Mouse (Mus musculus) ES-E14 (cell line): ENCODE results near the gene Rragc. TPM values are rescaled to one million over a fixed set of nuclear protein-coding genes. Genes with fewer than 3 reads are reported as not detected.

ENCODE experiments used
- DNase-seq: peaks from one replicate; pipeline ENCODE4 v3.0.0-alpha.2; 2013; ENCODE audit warnings: low read depth, low spot score
- H3K27ac ChIP-seq: 2 replicates; pipeline ENCODE4 v1.5.1; 2012; ENCODE audit warnings: low read depth, mild to moderate bottlenecking, low read length, moderate library complexity, mixed read lengths; ENCODE audit not compliant: poor library complexity, insufficient read depth, severe bottlenecking
- H3K36me3 ChIP-seq: 2 replicates; pipeline ENCODE4 v1.6.1; 2012; ENCODE audit warnings: mild to moderate bottlenecking, low read length, moderate library complexity, mixed read lengths; ENCODE audit not compliant: control insufficient read depth, poor library complexity, insufficient read depth, severe bottlenecking
- H3K4me1 ChIP-seq, 2 experiments: fragments of 150-350 bp in 1 of 2; sonication (generic) in 1 of 2; 2 replicates each; pipeline ENCODE4 v1.6.1; 2012; ENCODE audit warnings: low read length in 2 of 2, mild to moderate bottlenecking in 1 of 2, mixed read lengths in 1 of 2; ENCODE audit not compliant: control insufficient read depth in 2 of 2, insufficient read depth in 2 of 2, poor library complexity in 1 of 2
- H3K4me3 ChIP-seq, 2 experiments: fragments of 150-350 bp in 1 of 2; sonication (generic) in 1 of 2; 2 replicates each; pipeline ENCODE4 v1.5.1; 2012; ENCODE audit warnings: low read length in 2 of 2, low read depth in 1 of 2, mild to moderate bottlenecking in 1 of 2, mixed read lengths in 1 of 2; ENCODE audit not compliant: insufficient read depth in 1 of 2, poor library complexity in 1 of 2, severe bottlenecking in 1 of 2
- H3K9ac ChIP-seq: 2 replicates; pipeline ENCODE4 v1.6.1; 2012; ENCODE audit warnings: low read depth, mild to moderate bottlenecking, low read length, mixed read lengths; ENCODE audit not compliant: poor library complexity, insufficient read depth, severe bottlenecking
- H3K9me3 ChIP-seq: fragments of 150-350 bp; sonication (generic); 2 replicates; pipeline ENCODE4 v1.6.1; 2012; ENCODE audit warnings: low read depth, mild to moderate bottlenecking, low read length; ENCODE audit not compliant: control insufficient read depth, insufficient read depth
- CHD2 ChIP-seq: IDR thresholded peaks from 2 replicates; pipeline ENCODE4 v1.6.1; 2014; ENCODE audit warnings: mild to moderate bottlenecking, low read depth, low read length, inconsistent platforms
- HCFC1 ChIP-seq: IDR thresholded peaks from 2 replicates; pipeline ENCODE4 v1.6.1; 2012; ENCODE audit warnings: low read length, inconsistent platforms, borderline replicate concordance; ENCODE audit not compliant: insufficient read depth
- MAFK ChIP-seq: IDR thresholded peaks from 2 replicates; pipeline ENCODE4 v1.6.1; 2014; ENCODE audit warnings: mild to moderate bottlenecking, low read depth, low read length, inconsistent platforms; ENCODE audit not compliant: insufficient read depth
- ZC3H11A ChIP-seq: IDR thresholded peaks from 2 replicates; pipeline ENCODE4 v1.6.1; 2012; ENCODE audit warnings: low read depth, mild to moderate bottlenecking, inconsistent platforms, low read length, borderline replicate concordance
- ZNF384 ChIP-seq: IDR thresholded peaks from 2 replicates; pipeline ENCODE4 v1.6.1; 2012; ENCODE audit warnings: low read depth, low read length, inconsistent platforms
- in situ Hi-C, 2 experiments: fragments of 600-800 bp; cut with MboI; formaldehyde crosslinking; loops; one replicate each; pipeline ENCODE4 v1.15.1; 2025; ENCODE audit warnings: low sequenced_read_pairs in 2 of 2, inconsistent platforms in 1 of 2; ENCODE audit not compliant: unreplicated experiment in 2 of 2
- total RNA-seq: library from RNA; depleted of rRNA; stranded (reverse); fragments of 300-350 nt; gene quantifications from 2 replicates; pipeline ENCODE4 v1.2.3, GENCODE M21; 2012

The Rragc gene
- total RNA-seq, 1 experiment: 24.0 TPM

- peak; percentile 68 for DNase-seq
- Histone ChIP-seq H3K9me3 (no peaks in the 10 kb centered on the region), H3K4me1 (0 out of 4 replicates have a peak, but pooled peaks cover 0 to 2% of the 10 kb centered on the region in 2 experiments), H3K36me3 (no peaks in the 10 kb centered on the region), H3K9ac (peak overlapping the region; percentile 54; the same call in 1 of the 2 replicates), H3K4me3 (peak overlapping the region; percentile 18 to 52; a peak in 3 of 4 replicates), H3K27ac (no peak overlapping the region)
- TF ChIP-seq MAFK: no peak
- TF ChIP-seq ZC3H11A: peak; percentile 74
- no peak for TF ChIP-seq HCFC1
- no peak for TF ChIP-seq CHD2
- TF ChIP-seq ZNF384: no peak
- in situ Hi-C loops: loop anchor here in 1 of 2 experiments (25.0 kb wide), 1 partner anchor 180 kb away; no protein-coding TSS in a partner anchor
Measured at GRCm38 (mm10) chr4:123956703-123957491, 39.7 kb downstream of the Rragc start.

GRCm38 (mm10) chr4:123957492-123957808 is 40.2 kb downstream of the Rragc start:
- Histone ChIP-seq H3K36me3 (no peaks in the 10 kb centered on the region), H3K4me1 (0 out of 4 replicates have a peak, but pooled peaks cover 0 to 2% of the 10 kb centered on the region in 2 experiments), H3K9me3 (no peaks in the 10 kb centered on the region), H3K9ac (no peak overlapping the region), H3K4me3 (no peak overlapping the region; a peak in 1 of 4 replicates), H3K27ac (no peak overlapping the region)
- TF ChIP-seq MAFK (no peak), CHD2 (no peak), ZNF384 (no peak), ZC3H11A (no peak), HCFC1 (no peak)
- in situ Hi-C loops: loop anchor here in 1 of 2 experiments (25.0 kb wide), 1 partner anchor 180 kb away; no protein-coding TSS in a partner anchor
- no peak for DNase-seq

GRCm38 (mm10) chr4:123957891-123958290 is 40.6 kb downstream of the Rragc start:
- Histone ChIP-seq H3K4me1 (0 out of 4 replicates have a peak, but pooled peaks cover 0 to 2% of the 10 kb centered on the region in 2 experiments), H3K27ac (no peak overlapping the region), H3K36me3 (no peaks in the 10 kb centered on the region), H3K9me3 (no peaks in the 10 kb centered on the region), H3K4me3 (no peak overlapping the region), H3K9ac (no peak overlapping the region)
- in situ Hi-C loops: loop anchor here in 1 of 2 experiments (25.0 kb wide), 1 partner anchor 179 kb away; no protein-coding TSS in a partner anchor
- no peak for DNase-seq
- TF ChIP-seq ZC3H11A (no peak), ZNF384 (no peak)

GRCm38 (mm10) chr4:123960955-123961354 is 43.7 kb downstream of the Rragc start:
- no peaks in the 10 kb centered on the region for H3K36me3 ChIP-seq
- TF ChIP-seq MAFK: no peak
- TF ChIP-seq ZC3H11A: no peak
- TF ChIP-seq CHD2: no peak
- no peak for TF ChIP-seq HCFC1
- no peak for TF ChIP-seq ZNF384
- H3K9ac ChIP-seq: no peak overlapping the region
- DNase-seq: no peak
- in situ Hi-C loops: loop anchor here (10.0 to 25.0 kb wide), 2 partner anchors 174 to 176 kb away; no protein-coding TSS in a partner anchor
- no peak overlapping the region for H3K4me3 ChIP-seq
- H3K9me3 ChIP-seq: no peaks in the 10 kb centered on the region
- no peak overlapping the region for H3K27ac ChIP-seq
- H3K4me1 ChIP-seq: peaks cover 0 to 6% of the 10 kb centered on the region in 2 experiments; a peak in 2 of 4 replicates
